Mouse (Mus musculus) limb, embryonic 10.5 days (tissue): Measurements from ENCODE around the gene Zfp950. TPM values are rescaled to one million over a fixed set of nuclear protein-coding genes. Genes with fewer than 3 reads are reported as not detected.
"Not testable (repeated sequence)": the region's sequence is repeated elsewhere in the genome, so short reads cannot be mapped to it uniquely, and the experiment has no call there.

Experiments used
- DNase-seq: peaks from one replicate; pipeline ENCODE4 v3.0.0-alpha.2; 2017; ENCODE audit warnings: low spot score
- H3K27ac ChIP-seq: fragments of 300-500 bp; sonication (generic); 2 replicates; pipeline ENCODE4 v1.5.1; 2016; ENCODE audit warnings: mild to moderate bottlenecking
- H3K27me3 ChIP-seq: fragments of 300-500 bp; sonication (generic); 2 replicates; pipeline ENCODE4 v1.6.1; 2016; ENCODE audit warnings: low read depth, mild to moderate bottlenecking; ENCODE audit not compliant: poor library complexity, severe bottlenecking
- H3K36me3 ChIP-seq: fragments of 300-500 bp; sonication (generic); 2 replicates; pipeline ENCODE4 v1.6.1; 2016; ENCODE audit warnings: mild to moderate bottlenecking, moderate library complexity
- H3K4me1 ChIP-seq: fragments of 300-500 bp; sonication (generic); 2 replicates; pipeline ENCODE4 v1.6.1; 2016
- H3K4me3 ChIP-seq: fragments of 300-500 bp; sonication (generic); 2 replicates; pipeline ENCODE4 v1.5.1; 2016; ENCODE audit warnings: mild to moderate bottlenecking, moderate library complexity
- H3K9me3 ChIP-seq: fragments of 300-500 bp; sonication (generic); replicated peaks from 2 replicates; pipeline ENCODE4 v1.6.1; 2016; ENCODE audit warnings: mild to moderate bottlenecking
- WGBS: fragments of 180-500 bp; shearing (Covaris S2); methylation state at CpG from one replicate; pipeline ENCODE4 v1.1.7; 2016; 5-methylcytosine and 5-hydroxymethylcytosine counted together
- polyA plus RNA-seq: library from polyadenylated mRNA; unstranded; fragments of >200 nt; fragmentation: Nextera tagmentation; extraction: Ambion mirVana; gene quantifications from 2 replicates; pipeline ENCODE4 v1.2.1, GENCODE M21; 2016

The Zfp950 gene
- polyA plus RNA-seq = 22.5 and 37.3 TPM in 2 replicates

- Histone ChIP-seq H3K27ac (peak within 1 kb of the TSS; percentile 83), H3K4me3 (peak within 1 kb of the TSS; percentile 84), H3K27me3 (no peaks in the 10 kb centered on the region), H3K9me3 (no peaks in the 10 kb centered on the region), H3K4me1 (peaks cover 11% of the 10 kb centered on the region), H3K36me3 (peaks cover 5% of the 10 kb centered on the region)
- peak; percentile 72 for DNase-seq
- 1% methylated on average over 18 of the region's 18 CpGs for WGBS
These were observed at the start of gene Zfp950 for GRCm38 (mm10) chr19:61140342-61141206. Gene Zfp950 (minus strand): TSS chr19:61140840.

GRCm38 (mm10) chr19:61183590-61183989, 43.0 kb upstream of the Zfp950 start, which contains the start of gene Gm6020:
Gene Gm6020 (plus strand): TSS chr19:61183890.
- DNase-seq, H3K4me3 ChIP-seq, H3K27ac ChIP-seq, H3K36me3 ChIP-seq, H3K4me1 ChIP-seq, H3K27me3 ChIP-seq, H3K9me3 ChIP-seq: not testable (repeated sequence)
- 87% methylated on average over 2 of the region's 2 CpGs for WGBS

GRCm38 (mm10) chr19:61175756-61176324, 35.2 kb upstream of the Zfp950 start, which contains the start of gene Gm7102:
Gene Gm7102 (minus strand): TSS chr19:61176309.
- peak; percentile 46 for DNase-seq
- Histone ChIP-seq H3K36me3 (no peaks in the 10 kb centered on the region), H3K9me3 (no peaks in the 10 kb centered on the region), H3K27me3 (peaks cover 11% of the 10 kb centered on the region), H3K4me3 (peak within 1 kb of the TSS; percentile 50), H3K4me1 (no peaks in the 10 kb centered on the region), H3K27ac (no peak within 1 kb of the TSS)
- 29% methylated on average over 39 of the region's 39 CpGs for WGBS

- Histone ChIP-seq H3K36me3 (no peaks in the 10 kb centered on the region), H3K4me3 (peak overlapping the region; percentile 49), H3K27ac (no peak overlapping the region), H3K9me3 (no peaks in the 10 kb centered on the region), H3K27me3 (peaks cover 23% of the 10 kb centered on the region), H3K4me1 (0 out of 2 replicates have a peak, but pooled peaks cover 8% of the 10 kb centered on the region)
- peak; percentile 43 for DNase-seq
- 10% methylated on average over 27 of the region's 27 CpGs for WGBS
These were observed 11.2 kb upstream of the Zfp950 start for GRCm38 (mm10) chr19:61151701-61152420.

- Histone ChIP-seq H3K4me1 (0 out of 2 replicates have a peak, but pooled peaks cover 8% of the 10 kb centered on the region), H3K36me3 (no peaks in the 10 kb centered on the region), H3K27ac (no peak overlapping the region), H3K27me3 (peaks cover 23% of the 10 kb centered on the region), H3K9me3 (no peaks in the 10 kb centered on the region), H3K4me3 (peak overlapping the region; percentile 49)
- 6% methylated on average over 8 of the region's 8 CpGs for WGBS
- peak; percentile 47 for DNase-seq
These were observed 10.7 kb upstream of the Zfp950 start for GRCm38 (mm10) chr19:61151372-61151700.

GRCm38 (mm10) chr19:61141299-61141698, 659 bp upstream of the Zfp950 start:
- Histone ChIP-seq H3K27me3 (no peaks in the 10 kb centered on the region), H3K4me3 (peak overlapping the region; percentile 84), H3K9me3 (no peaks in the 10 kb centered on the region), H3K27ac (peak overlapping the region; percentile 83), H3K36me3 (peaks cover 5% of the 10 kb centered on the region), H3K4me1 (peaks cover 11% of the 10 kb centered on the region)
- 16% methylated on average over 4 of the region's 4 CpGs for WGBS
- DNase-seq = no peak

GRCm38 (mm10) chr19:61138655-61139054, 2.0 kb downstream of the Zfp950 start:
- Histone ChIP-seq H3K36me3 (peaks cover 7% of the 10 kb centered on the region), H3K9me3 (no peaks in the 10 kb centered on the region), H3K4me3 (no peak overlapping the region), H3K4me1 (peaks cover 11% of the 10 kb centered on the region), H3K27me3 (no peaks in the 10 kb centered on the region), H3K27ac (no peak overlapping the region)
- no peak for DNase-seq

GRCm38 (mm10) chr19:61131096-61131495, 9.5 kb downstream of the Zfp950 start:
- H3K4me1 ChIP-seq = no peaks in the 10 kb centered on the region
- no peaks in the 10 kb centered on the region for H3K27me3 ChIP-seq
- H3K4me3 ChIP-seq = no peak overlapping the region
- whole genome bisulfite sequencing = 86% methylated on average over 10 of the region's 10 CpGs
- DNase-seq = no peak
- H3K27ac ChIP-seq = no peak overlapping the region
- H3K9me3 ChIP-seq = no peaks in the 10 kb centered on the region
- H3K36me3 ChIP-seq = peaks cover 14% of the 10 kb centered on the region

GRCm38 (mm10) chr19:61110184-61110583, 30.5 kb downstream of the Zfp950 start:
- Histone ChIP-seq H3K27ac (no peak overlapping the region), H3K9me3 (no peaks in the 10 kb centered on the region), H3K27me3 (no peaks in the 10 kb centered on the region), H3K4me3 (no peak overlapping the region), H3K36me3 (no peaks in the 10 kb centered on the region), H3K4me1 (no peaks in the 10 kb centered on the region)
- DNase-seq = no peak
- WGBS = 53% methylated on average over 2 of the region's 2 CpGs

GRCm38 (mm10) chr19:61097764-61098163, 42.9 kb downstream of the Zfp950 start:
- H3K27ac ChIP-seq = no peak overlapping the region
- no peak overlapping the region for H3K4me3 ChIP-seq
- no peaks in the 10 kb centered on the region for H3K4me1 ChIP-seq
- no peaks in the 10 kb centered on the region for H3K9me3 ChIP-seq
- 27% methylated on average over 4 of the region's 4 CpGs for WGBS
- DNase-seq = no peak
- peaks cover 5% of the 10 kb centered on the region; the same call in 1 of the 2 replicates for H3K36me3 ChIP-seq
- H3K27me3 ChIP-seq = no peaks in the 10 kb centered on the region

- no peak for DNase-seq
- Histone ChIP-seq H3K36me3 (peaks cover 5% of the 10 kb centered on the region; the same call in 1 of the 2 replicates), H3K27ac (no peak overlapping the region), H3K27me3 (no peaks in the 10 kb centered on the region), H3K9me3 (no peaks in the 10 kb centered on the region), H3K4me1 (no peaks in the 10 kb centered on the region), H3K4me3 (no peak overlapping the region)
- 81% methylated on average over 2 of the region's 2 CpGs for WGBS
These were observed 43.9 kb downstream of the Zfp950 start for GRCm38 (mm10) chr19:61096776-61097175.

- WGBS = 90% methylated on average over 4 of the region's 4 CpGs
- DNase-seq = no peak
- no peaks in the 10 kb centered on the region for H3K27me3 ChIP-seq
- no peak overlapping the region for H3K27ac ChIP-seq
- H3K4me3 ChIP-seq = no peak overlapping the region
- no peaks in the 10 kb centered on the region for H3K4me1 ChIP-seq
- peaks cover 16% of the 10 kb centered on the region; the same call in 1 of the 2 replicates for H3K36me3 ChIP-seq
- no peaks in the 10 kb centered on the region for H3K9me3 ChIP-seq
These were observed 50.1 kb downstream of the Zfp950 start for GRCm38 (mm10) chr19:61090541-61090940.

GRCm38 (mm10) chr19:61089001-61089400, 51.6 kb downstream of the Zfp950 start:
- Histone ChIP-seq H3K36me3 (peaks cover 16% of the 10 kb centered on the region; the same call in 1 of the 2 replicates), H3K4me1 (no peaks in the 10 kb centered on the region), H3K27ac (no peak overlapping the region), H3K4me3 (no peak overlapping the region), H3K27me3 (no peaks in the 10 kb centered on the region), H3K9me3 (no peaks in the 10 kb centered on the region)
- DNase-seq = no peak
- 93% methylated on average over 3 of the region's 3 CpGs for WGBS
